Mouse (Mus musculus): Measurements from ENCODE around the gene Inafm2. TPM values are rescaled to one million over a fixed set of nuclear protein-coding genes. Genes with fewer than 3 reads are reported as not detected.

Inafm2 gene
- polyA plus RNA-seq, 1 experiment from 2014 or later = 20.5 TPM

GRCm38 (mm10) chr2:118775396-118775795, 29.8 kb downstream of the Inafm2 start:
- H3K4me3 ChIP-seq (ENCODE audit: low read length) = no peak overlapping the region
- ATAC-seq (ENCODE audit: low read depth) = 0 out of 2 replicates have a peak, but pooled peaks have one; percentile 23
- peaks cover 18% of the 10 kb centered on the region for H3K4me1 ChIP-seq (replicated peaks; ENCODE audit: control insufficient read depth, insufficient read depth, low read length)
- no peak overlapping the region for H3K9ac ChIP-seq (ENCODE audit: low read length)
- H3K27ac ChIP-seq (ENCODE audit: low read length) = peak overlapping the region; percentile 34
- H3K4me2 ChIP-seq (ENCODE audit: low read depth, low read length) = no peak overlapping the region
- H3K27me3 ChIP-seq (ENCODE audit: control insufficient read depth, insufficient read depth, low read depth, low read length) = no peaks in the 10 kb centered on the region
- WGBS = 14% methylated on average over 1 of the region's 1 CpGs
- no peaks in the 10 kb centered on the region for H3K36me3 ChIP-seq (ENCODE audit: control insufficient read depth, insufficient read depth, low read length)
- no peaks in the 10 kb centered on the region for H3K9me3 ChIP-seq (ENCODE audit: control insufficient read depth, low read length)

DNA sequence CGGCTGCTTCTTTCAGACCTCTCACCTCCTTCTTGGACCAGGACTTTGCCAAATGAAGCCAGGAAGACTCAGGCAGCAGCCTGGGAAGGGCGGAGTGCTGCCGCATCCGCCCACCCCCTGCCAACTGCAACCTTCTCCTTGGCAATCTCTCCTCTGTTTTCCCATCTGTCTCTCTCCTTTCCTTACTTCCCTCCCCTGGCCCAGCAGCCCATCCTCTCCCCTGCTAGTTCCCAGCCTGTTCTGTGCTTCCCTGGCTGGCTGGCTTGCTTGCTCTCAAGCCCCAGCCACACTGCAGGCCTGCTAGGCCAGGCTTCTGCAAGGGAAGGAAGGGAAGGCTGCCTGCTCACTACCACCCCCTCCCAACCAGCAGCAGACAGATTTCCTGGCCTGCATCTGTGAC, 30.3 kb downstream of the Inafm2 start:
- no peaks in the 10 kb centered on the region for H3K9me3 ChIP-seq (ENCODE audit: control insufficient read depth, low read length)
- no peaks in the 10 kb centered on the region for H3K36me3 ChIP-seq (ENCODE audit: control insufficient read depth, insufficient read depth, low read length)
- 34% methylated on average over 3 of the region's 4 CpGs for WGBS
- no peak overlapping the region for H3K9ac ChIP-seq (ENCODE audit: low read length)
- peaks cover 18% of the 10 kb centered on the region for H3K4me1 ChIP-seq (replicated peaks; ENCODE audit: control insufficient read depth, insufficient read depth, low read length)
- peak overlapping the region; percentile 34 for H3K27ac ChIP-seq (ENCODE audit: low read length)
- H3K4me2 ChIP-seq (ENCODE audit: low read depth, low read length) = no peak overlapping the region
- H3K27me3 ChIP-seq (ENCODE audit: control insufficient read depth, insufficient read depth, low read depth, low read length) = no peaks in the 10 kb centered on the region
- ATAC-seq (ENCODE audit: low read depth) = peak; percentile 27; the same call in 1 of the 2 replicates
- no peak overlapping the region for H3K4me3 ChIP-seq (ENCODE audit: low read length)

DNA sequence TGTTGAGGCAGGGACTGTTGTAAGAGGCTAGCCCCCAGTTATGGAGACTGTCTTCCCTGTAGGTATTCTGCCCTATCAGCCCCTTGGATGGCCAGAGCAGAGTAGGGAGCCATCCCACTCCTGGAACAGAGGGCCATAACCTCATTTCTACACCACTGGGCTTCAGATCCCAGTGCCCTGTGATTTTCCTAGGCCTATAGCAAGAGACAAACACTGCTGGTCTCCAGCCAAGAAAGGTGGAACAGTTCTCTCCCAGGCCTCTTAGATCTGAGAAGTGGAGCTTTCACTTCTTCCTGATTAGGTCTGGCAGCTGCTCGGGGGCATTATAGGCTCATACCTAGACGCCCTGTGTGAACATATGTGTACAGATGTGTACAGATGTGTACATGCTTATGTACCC, 30.7 kb downstream of the Inafm2 start:
- 65% methylated on average over 2 of the region's 2 CpGs for WGBS
- Histone ChIP-seq H3K4me1 (replicated peaks; ENCODE audit: control insufficient read depth, insufficient read depth, low read length) (peaks cover 18% of the 10 kb centered on the region), H3K27ac (ENCODE audit: low read length) (peak overlapping the region; percentile 34), H3K36me3 (ENCODE audit: control insufficient read depth, insufficient read depth, low read length) (no peaks in the 10 kb centered on the region), H3K4me2 (ENCODE audit: low read depth, low read length) (no peak overlapping the region), H3K27me3 (ENCODE audit: control insufficient read depth, insufficient read depth, low read depth, low read length) (no peaks in the 10 kb centered on the region), H3K9me3 (ENCODE audit: control insufficient read depth, low read length) (no peaks in the 10 kb centered on the region), H3K4me3 (ENCODE audit: low read length) (no peak overlapping the region), H3K9ac (ENCODE audit: low read length) (no peak overlapping the region)
- no peak for ATAC-seq (ENCODE audit: low read depth)

GRCm38 (mm10) chr2:118778418-118778817, 32.9 kb downstream of the Inafm2 start:
- ATAC-seq (ENCODE audit: low read depth) = no peak
- 69% methylated on average over 4 of the region's 4 CpGs for WGBS
- Histone ChIP-seq H3K27me3 (ENCODE audit: control insufficient read depth, insufficient read depth, low read depth, low read length) (no peaks in the 10 kb centered on the region), H3K4me1 (replicated peaks; ENCODE audit: control insufficient read depth, insufficient read depth, low read length) (peaks cover 18% of the 10 kb centered on the region), H3K27ac (ENCODE audit: low read length) (no peak overlapping the region), H3K4me3 (ENCODE audit: low read length) (no peak overlapping the region), H3K36me3 (ENCODE audit: control insufficient read depth, insufficient read depth, low read length) (no peaks in the 10 kb centered on the region), H3K4me2 (ENCODE audit: low read depth, low read length) (no peak overlapping the region), H3K9ac (ENCODE audit: low read length) (no peak overlapping the region), H3K9me3 (ENCODE audit: control insufficient read depth, low read length) (no peaks in the 10 kb centered on the region)

DNA sequence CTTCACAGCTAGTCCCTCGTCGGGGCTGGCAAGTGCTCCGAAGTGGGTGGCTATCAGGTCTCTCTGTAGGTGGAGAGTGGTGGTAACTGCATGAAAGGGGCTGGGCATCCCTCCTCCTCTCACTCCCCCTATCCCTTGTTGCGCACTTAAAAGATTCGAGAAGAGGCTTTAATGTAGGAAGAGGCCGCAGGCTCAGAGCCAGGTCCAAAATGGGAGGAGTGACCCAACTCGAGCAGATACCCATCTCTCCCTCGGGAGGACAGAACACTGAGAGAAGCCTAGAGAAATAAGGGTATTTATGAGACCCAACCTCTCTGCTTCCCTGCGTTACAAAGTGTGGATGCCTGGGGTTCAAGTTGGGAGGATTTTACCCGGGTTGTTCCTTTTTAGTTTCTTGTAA, 33.5 kb downstream of the Inafm2 start:
- H3K27me3 ChIP-seq (ENCODE audit: control insufficient read depth, insufficient read depth, low read depth, low read length) = no peaks in the 10 kb centered on the region
- H3K9ac ChIP-seq (ENCODE audit: low read length) = peak overlapping the region; percentile 34; the same call in 1 of the 2 replicates
- no peaks in the 10 kb centered on the region for H3K36me3 ChIP-seq (ENCODE audit: control insufficient read depth, insufficient read depth, low read length)
- no peaks in the 10 kb centered on the region for H3K9me3 ChIP-seq (ENCODE audit: control insufficient read depth, low read length)
- H3K27ac ChIP-seq (ENCODE audit: low read length) = no peak overlapping the region
- WGBS = 10% methylated on average over 10 of the region's 10 CpGs
- peak; percentile 15; the same call in 1 of the 2 replicates for ATAC-seq (ENCODE audit: low read depth)
- H3K4me1 ChIP-seq (replicated peaks; ENCODE audit: control insufficient read depth, insufficient read depth, low read length) = peaks cover 18% of the 10 kb centered on the region
- H3K4me2 ChIP-seq (ENCODE audit: low read depth, low read length) = peak overlapping the region; percentile 69
- H3K4me3 ChIP-seq (ENCODE audit: low read length) = peak overlapping the region; percentile 38

- Histone ChIP-seq H3K9ac (ENCODE audit: low read length) (peak within 1 kb of the TSS; percentile 34; the same call in 1 of the 2 replicates), H3K4me2 (ENCODE audit: low read depth, low read length) (peak within 1 kb of the TSS; percentile 69), H3K27ac (ENCODE audit: low read length) (no peak within 1 kb of the TSS), H3K9me3 (ENCODE audit: control insufficient read depth, low read length) (no peaks in the 10 kb centered on the region), H3K27me3 (ENCODE audit: control insufficient read depth, insufficient read depth, low read depth, low read length) (no peaks in the 10 kb centered on the region), H3K36me3 (ENCODE audit: control insufficient read depth, insufficient read depth, low read length) (no peaks in the 10 kb centered on the region), H3K4me3 (ENCODE audit: low read length) (peak within 1 kb of the TSS; percentile 38), H3K4me1 (replicated peaks; ENCODE audit: control insufficient read depth, insufficient read depth, low read length) (peaks cover 18% of the 10 kb centered on the region)
- WGBS = 10% methylated on average over 39 of the region's 39 CpGs
- peak; percentile 93 for ATAC-seq (ENCODE audit: low read depth)
Measured at GRCm38 (mm10) chr2:118779504-118780480, 34.2 kb downstream of the Inafm2 start, which contains the start of gene Disp2. Gene Disp2 (plus strand): TSS chr2:118779719.

DNA sequence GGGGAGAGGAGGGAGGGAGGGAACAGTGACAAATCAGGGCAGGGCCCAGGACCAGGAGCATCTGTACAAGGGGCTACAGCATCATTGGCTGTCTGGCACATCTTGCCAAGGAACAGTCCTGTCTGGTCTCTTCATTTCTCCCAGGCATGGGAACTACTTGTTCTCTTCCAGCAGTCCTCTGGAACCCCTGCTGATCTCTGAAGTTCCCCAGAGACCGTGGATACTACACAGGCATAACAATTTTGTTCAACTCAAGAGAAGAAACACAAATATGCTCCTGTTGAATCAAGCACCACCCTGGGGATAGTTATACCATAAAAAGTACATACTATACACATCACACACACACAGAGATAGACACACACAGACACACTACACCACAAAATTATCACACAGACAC, 35.6 kb downstream of the Inafm2 start:
- no peak for ATAC-seq (ENCODE audit: low read depth)
- no peak overlapping the region for H3K4me3 ChIP-seq (ENCODE audit: low read length)
- 54% methylated on average over 1 of the region's 1 CpGs for WGBS

DNA sequence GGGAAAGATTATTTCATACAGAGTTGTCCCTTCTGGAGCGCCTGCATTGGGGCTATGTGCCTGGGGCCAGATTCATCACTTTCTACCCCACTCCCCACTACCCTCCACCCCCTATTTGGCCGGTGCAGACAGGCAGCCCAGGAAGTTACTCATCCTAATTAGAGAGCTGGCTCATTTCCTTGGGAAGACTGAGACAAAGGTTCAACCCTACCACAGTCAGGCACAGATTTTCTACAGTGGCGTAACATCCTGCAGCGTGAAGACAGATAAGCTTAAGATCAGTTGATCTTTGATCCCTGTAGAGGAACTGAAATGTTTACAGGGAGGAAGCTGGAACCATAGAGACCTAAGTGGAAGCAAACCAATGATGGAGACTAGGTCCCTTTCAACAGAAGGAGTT, 36.7 kb downstream of the Inafm2 start:
- Histone ChIP-seq H3K36me3 (ENCODE audit: control insufficient read depth, insufficient read depth, low read length) (no peaks in the 10 kb centered on the region), H3K4me2 (ENCODE audit: low read depth, low read length) (no peak overlapping the region), H3K4me3 (ENCODE audit: low read length) (no peak overlapping the region), H3K4me1 (replicated peaks; ENCODE audit: control insufficient read depth, insufficient read depth, low read length) (peaks cover 7% of the 10 kb centered on the region), H3K9ac (ENCODE audit: low read length) (no peak overlapping the region), H3K27me3 (ENCODE audit: control insufficient read depth, insufficient read depth, low read depth, low read length) (no peaks in the 10 kb centered on the region), H3K9me3 (ENCODE audit: control insufficient read depth, low read length) (no peaks in the 10 kb centered on the region), H3K27ac (ENCODE audit: low read length) (no peak overlapping the region)
- WGBS = 47% methylated on average over 4 of the region's 4 CpGs
- peak; percentile 27; the same call in 1 of the 2 replicates for ATAC-seq (ENCODE audit: low read depth)

More for the DNA sequence above, 35.6 kb downstream of the Inafm2 start:
- Histone ChIP-seq H3K9ac (ENCODE audit: low read length) (no peak overlapping the region), H3K36me3 (ENCODE audit: control insufficient read depth, insufficient read depth, low read length) (no peaks in the 10 kb centered on the region), H3K27ac (ENCODE audit: low read length) (no peak overlapping the region), H3K9me3 (ENCODE audit: control insufficient read depth, low read length) (no peaks in the 10 kb centered on the region), H3K4me2 (ENCODE audit: low read depth, low read length) (no peak overlapping the region), H3K4me1 (replicated peaks; ENCODE audit: control insufficient read depth, insufficient read depth, low read length) (peaks cover 7% of the 10 kb centered on the region), H3K27me3 (ENCODE audit: control insufficient read depth, insufficient read depth, low read depth, low read length) (no peaks in the 10 kb centered on the region)

- Histone ChIP-seq H3K4me1 (replicated peaks; ENCODE audit: control insufficient read depth, insufficient read depth, low read length) (peaks cover 7% of the 10 kb centered on the region), H3K4me3 (ENCODE audit: low read length) (no peak overlapping the region), H3K9me3 (ENCODE audit: control insufficient read depth, low read length) (no peaks in the 10 kb centered on the region), H3K36me3 (ENCODE audit: control insufficient read depth, insufficient read depth, low read length) (no peaks in the 10 kb centered on the region), H3K9ac (ENCODE audit: low read length) (no peak overlapping the region), H3K4me2 (ENCODE audit: low read depth, low read length) (no peak overlapping the region), H3K27ac (ENCODE audit: low read length) (no peak overlapping the region), H3K27me3 (ENCODE audit: control insufficient read depth, insufficient read depth, low read depth, low read length) (no peaks in the 10 kb centered on the region)
- WGBS = 38% methylated on average over 5 of the region's 5 CpGs
- no peak for ATAC-seq (ENCODE audit: low read depth)
Measured at GRCm38 (mm10) chr2:118783093-118783492, 37.5 kb downstream of the Inafm2 start.
